Mouse (Mus musculus) neural tube, embryonic 14.5 days (tissue): ENCODE results near the gene Tdrd7. TPM values are rescaled to one million over a fixed set of nuclear protein-coding genes. Genes with fewer than 3 reads are reported as not detected.

Source experiments
- polyA plus RNA-seq: library from polyadenylated mRNA; unstranded; fragments of >200 nt; fragmentation: Nextera tagmentation; extraction: Ambion mirVana; gene quantifications from 2 replicates; pipeline ENCODE4 v1.2.1, GENCODE M21; 2014

The Tdrd7 gene
- polyA plus RNA-seq, 1 experiment from 2014 or later: 30.1 TPM

Other genes starting within 250 kb of the Tdrd7 start
- gene Aldh1b1, start 166.3 kb upstream of the Tdrd7 start, polyA plus RNA-seq: 9.1 and 10.3 TPM in 2 replicates
- 55.7 and 75.5 TPM in 2 replicates for gene Igfbpl1, start 138.4 kb upstream of the Tdrd7 start, polyA plus RNA-seq
- 0.62 and 0.72 TPM in 2 replicates for gene Stra6l, start 116.7 kb upstream of the Tdrd7 start, polyA plus RNA-seq
- 0.22 and 0.36 TPM in 2 replicates for gene Ccdc180, start 75.0 kb upstream of the Tdrd7 start, polyA plus RNA-seq
- gene Tmod1, start 73.6 kb downstream of the Tdrd7 start, polyA plus RNA-seq: 2.1 and 3.3 TPM in 2 replicates
- gene Ncbp1, start 173.3 kb downstream of the Tdrd7 start, polyA plus RNA-seq: 74.6 and 92.0 TPM in 2 replicates
- gene Tstd2, start 173.4 kb downstream of the Tdrd7 start, polyA plus RNA-seq: 23.5 and 27.0 TPM in 2 replicates
- 32.4 and 32.5 TPM in 2 replicates for gene Xpa, start 231.0 kb downstream of the Tdrd7 start, polyA plus RNA-seq